ENCODE assay signal across 23 mouse cellular contexts in the genomic region with DNA sequence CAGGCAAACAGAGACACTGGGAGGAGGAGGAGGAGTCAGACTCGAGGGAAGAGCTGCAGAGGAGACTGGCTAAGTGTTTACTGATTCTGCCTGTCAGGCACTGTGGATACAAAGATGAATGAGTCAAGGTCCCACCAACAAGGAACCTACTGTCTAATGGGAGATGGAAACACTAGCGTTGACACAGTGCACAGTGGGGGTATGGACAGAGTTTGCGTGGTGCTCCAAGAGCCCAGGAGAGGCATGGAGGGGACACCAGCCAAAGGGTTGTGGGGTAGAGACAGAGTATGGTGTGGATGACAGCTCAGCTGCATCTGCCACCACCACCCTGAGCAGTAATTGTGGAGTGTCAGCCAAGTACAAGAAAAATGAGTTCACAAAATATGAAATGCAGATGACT. TPM values are rescaled to one million over a fixed set of nuclear protein-coding genes. Genes with fewer than 3 reads are reported as not detected.
DNase-seq lines count a peak whose midpoint lies in the region; ATAC-seq lines count a peak whose summit lies in the region.
"Had no signal": no experiment of that assay in that cellular context is flagged by ENCODE, and none has a peak within 500 bp of the region (broad histone marks: within the 10 kb centered on the region; RNA-seq: fewer than 3 reads in every experiment).

No protein-coding gene starts in this region.

- H3K9ac ChIP-seq in neural tube, embryonic 14.5 days (replicated peaks; ENCODE audit: low read depth, low read length) = no peak overlapping the region
- H3K9ac ChIP-seq: heart, embryonic 13.5 days; lung, embryonic 14.5 days; neural tube, embryonic 13.5 days had no signal

- peaks cover 61% of the 10 kb centered on the region for H3K36me3 ChIP-seq in heart, embryonic 10.5 days
- H3K36me3 ChIP-seq in neural tube, embryonic 14.5 days (ENCODE audit: control insufficient read depth, insufficient read depth, low read length) = no peaks in the 10 kb centered on the region

- DNase-seq in cerebellum, postnatal 10 days = peak; percentile 39 to 46
- DNase-seq in cerebellum, postnatal 4 days (ENCODE audit: low spot score in 2 of 2) = no peak
- DNase-seq in heart, embryonic 10.5 days (ENCODE audit: low spot score) = peak; percentile 58
- DNase-seq in heart, postnatal 4 days = no peak
- no peak for DNase-seq in neural tube, embryonic 10.5 days (ENCODE audit: extremely low spot score, low spot score)
- peak; percentile 61 for DNase-seq in layer of hippocampus, adult 9-11 months
- DNase-seq: kidney, adult 11 months; lung, embryonic 14.5 days; right cerebral cortex, postnatal 25 days; thymus, postnatal 25 days had no signal

- H3K9me3 ChIP-seq in heart, embryonic 10.5 days = no peaks in the 10 kb centered on the region
- no peaks in the 10 kb centered on the region for H3K9me3 ChIP-seq in neural tube, embryonic 14.5 days (ENCODE audit: control insufficient read depth, low read length)
- H3K9me3 ChIP-seq: heart, embryonic 13.5 days; neural tube, embryonic 13.5 days had no signal

- ATAC-seq in neural tube, embryonic 14.5 days (ENCODE audit: low read depth) = peak; percentile 21; the same call in 1 of the 2 replicates
- no peak for ATAC-seq in megakaryocyte progenitor cell, adult 5-6 weeks (replicated peaks; ENCODE audit: poor library complexity)

- H3K27me3 ChIP-seq in heart, embryonic 10.5 days (ENCODE audit: insufficient read depth, poor library complexity, severe bottlenecking) = no peaks in the 10 kb centered on the region
- H3K27me3 ChIP-seq in neural tube, embryonic 14.5 days (ENCODE audit: control insufficient read depth, insufficient read depth, low read length) = no peaks in the 10 kb centered on the region
- H3K27me3 ChIP-seq: heart, embryonic 13.5 days; neural tube, embryonic 13.5 days had no signal

- no peak overlapping the region for H3K27ac ChIP-seq in heart, embryonic 10.5 days
- H3K27ac ChIP-seq in neural tube, embryonic 14.5 days (ENCODE audit: low read depth, low read length) = 0 out of 2 replicates have a peak overlapping the region, but pooled peaks have one; percentile 23
- H3K27ac ChIP-seq: heart, embryonic 13.5 days; kidney, postnatal 0 days; macrophage; stomach, postnatal 0 days had no signal

- H3K4me3 ChIP-seq in heart, embryonic 10.5 days = no peak overlapping the region
- H3K4me3 ChIP-seq in neural tube, embryonic 14.5 days (ENCODE audit: low read depth, low read length) = no peak overlapping the region
- H3K4me3 ChIP-seq: heart, embryonic 13.5 days; neural tube, embryonic 13.5 days had no signal

- H3K4me2 ChIP-seq in neural tube, embryonic 14.5 days (ENCODE audit: low read depth, low read length) = no peak overlapping the region
- H3K4me2 ChIP-seq: heart, embryonic 13.5 days; liver, embryonic 11.5 days; lung, embryonic 14.5 days; neural tube, embryonic 13.5 days had no signal

- H3K4me1 ChIP-seq in heart, embryonic 10.5 days = peaks cover 26% of the 10 kb centered on the region
- H3K4me1 ChIP-seq in neural tube, embryonic 14.5 days (ENCODE audit: control insufficient read depth, insufficient read depth, low read length) = peaks cover 8% of the 10 kb centered on the region; the same call in 1 of the 2 replicates

- 33% methylated on average over 3 of the region's 3 CpGs for WGBS in heart, embryonic 10.5 days
- 39% methylated on average over 3 of the region's 3 CpGs for WGBS in neural tube, embryonic 14.5 days

RNA-seq across cellular contexts. Expression of gene Tshb, which starts 20.1 kb away (rescaled TPM):
- 0.10 TPM in 2 replicates for polyA plus RNA-seq in heart, embryonic 10.5 days (2016; fragmentation: Nextera tagmentation; extraction: Ambion mirVana)
- total RNA-seq in heart, postnatal 4 days (2021) = not detected
- 0.08 and 0.58 TPM in 2 replicates for polyA plus RNA-seq in neural tube, embryonic 14.5 days (2014; fragmentation: Nextera tagmentation; extraction: Ambion mirVana)
- total RNA-seq in megakaryocyte progenitor cell, adult 5-6 weeks (2015) = not detected in 2 replicates
- total RNA-seq in megakaryocyte progenitor cell, adult 5-6 weeks (2017) = not detected in 2 replicates
- total RNA-seq: hematopoietic stem cell, adult 5-6 weeks; layer of hippocampus, postnatal 10 days; left cerebral cortex, postnatal 36 days; MEL; monocyte, adult 5-6 weeks had no signal
- polyA plus RNA-seq: macrophage had no signal

RNA-seq across cellular contexts. Expression of gene Tspan2, which starts 28.1 kb away (rescaled TPM):
- 24.6 and 39.1 TPM in 2 replicates for polyA plus RNA-seq in heart, embryonic 10.5 days (2016; fragmentation: Nextera tagmentation; extraction: Ambion mirVana)
- total RNA-seq in heart, postnatal 4 days (2021) = 10 to 100 TPM; 49.5 to 50.6 TPM
- polyA plus RNA-seq in neural tube, embryonic 14.5 days (2014; fragmentation: Nextera tagmentation; extraction: Ambion mirVana) = 15.6 and 16.8 TPM in 2 replicates
- 45.7 and 54.5 TPM in 2 replicates for total RNA-seq in megakaryocyte progenitor cell, adult 5-6 weeks (2015)
- total RNA-seq in megakaryocyte progenitor cell, adult 5-6 weeks (2017) = 17.8 and 22.1 TPM in 2 replicates
- total RNA-seq: MEL had no signal

Comparison
In these comparisons a context has a peak if more than half of its experiments do, and no peak if none do; other contexts are left out.
1. DNase-seq: peak in cerebellum, postnatal 10 days (2 of 2), heart, embryonic 10.5 days (single experiment) and layer of hippocampus, adult 9-11 months (single experiment); none in cerebellum, postnatal 4 days (0 of 2), heart, postnatal 4 days (single experiment) and neural tube, embryonic 10.5 days (single experiment).